Mouse (Mus musculus): ENCODE results near the gene Acox1.

- TF ChIP-seq GATA1 (IDR thresholded peaks at IDR 0.05; ENCODE audit: borderline replicate concordance, low read length) (no peak), FLI1 (IDR thresholded peaks at IDR 0.05; ENCODE audit: low read length) (no peak)
Measured at GRCm38 (mm10) chr11:116163002-116163401, 35.8 kb downstream of the Acox1 start.

All from megakaryocyte, embryonic 14.5 days (primary cell).